Mouse (Mus musculus) small intestine, adult 2 months (tissue): Measurements from ENCODE around the gene Eif3a.

Experiments used
- CTCF ChIP-seq: fragments of 200-500 bp; IDR thresholded peaks from 2 replicates; pipeline ENCODE4 v1.5.1; 2012; ENCODE audit warnings: low read depth, mild to moderate bottlenecking, control low read depth, inconsistent platforms, low read length, moderate library complexity, mixed read lengths; ENCODE audit not compliant: insufficient replicate concordance, insufficient read length; ENCODE audit errors: extremely low read depth
- POLR2A ChIP-seq: fragments of 200-500 bp; IDR thresholded peaks from 2 replicates; pipeline ENCODE4 v1.6.1; 2012; ENCODE audit warnings: low read depth, mild to moderate bottlenecking, control low read depth, inconsistent platforms, low read length, moderate library complexity

DNA sequence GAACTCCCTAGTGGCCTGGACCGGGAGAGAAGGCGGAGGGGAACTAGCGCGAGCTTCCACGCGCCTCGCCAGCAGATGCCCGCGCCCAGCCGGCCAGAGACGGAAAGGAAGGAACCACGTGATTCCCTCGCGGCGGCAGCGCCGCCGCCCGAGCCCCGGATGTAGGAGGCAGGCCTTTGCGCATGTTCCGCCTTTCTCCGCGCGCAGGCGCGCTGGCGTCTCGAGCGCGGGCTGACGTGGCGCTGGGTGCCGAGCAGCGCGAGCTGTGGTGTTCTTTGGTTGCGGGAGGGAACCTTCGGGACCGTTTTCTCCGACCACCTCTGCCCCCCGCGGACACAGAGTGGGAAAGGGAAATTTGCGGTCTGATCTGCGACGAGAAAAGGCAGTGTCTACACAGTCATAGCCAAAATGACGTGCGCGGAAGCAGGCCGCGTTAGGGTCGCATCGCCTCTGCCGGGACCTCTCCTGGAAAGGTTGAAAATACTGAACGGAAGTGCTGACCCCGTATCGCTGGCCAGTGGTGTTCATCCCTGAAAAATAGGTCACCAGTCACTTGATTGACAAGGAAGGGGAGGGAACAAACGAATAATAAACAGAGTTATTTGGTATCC lies at the start of gene Eif3a:
- TF ChIP-seq POLR2A, result peak; percentile 99
- no peak for TF ChIP-seq CTCF
